Mouse (Mus musculus): ENCODE data around the gene Cacnb4.

- TF ChIP-seq CTCF (IDR thresholded peaks at IDR 0.05; ENCODE audit: low read depth, low read length) (no peak), POLR2A (IDR thresholded peaks at IDR 0.05; ENCODE audit: insufficient read depth, low read length) (no peak)
These were observed 243.3 kb downstream of the Cacnb4 start for GRCm38 (mm10) chr2:52433365-52433764.

All from ES-Bruce4 (cell line).